Mouse (Mus musculus): ENCODE measurements at regions not wholly inside any gene's neighbourhood (a gene's known extent, or its start where the extent isn't known, plus 50 kb on each side); places are given as distances from the start of the nearest gene placed in this dataset.
A peak's percentile ranks its signal among the peaks of the same experiment; 100 is the strongest.

DNA sequence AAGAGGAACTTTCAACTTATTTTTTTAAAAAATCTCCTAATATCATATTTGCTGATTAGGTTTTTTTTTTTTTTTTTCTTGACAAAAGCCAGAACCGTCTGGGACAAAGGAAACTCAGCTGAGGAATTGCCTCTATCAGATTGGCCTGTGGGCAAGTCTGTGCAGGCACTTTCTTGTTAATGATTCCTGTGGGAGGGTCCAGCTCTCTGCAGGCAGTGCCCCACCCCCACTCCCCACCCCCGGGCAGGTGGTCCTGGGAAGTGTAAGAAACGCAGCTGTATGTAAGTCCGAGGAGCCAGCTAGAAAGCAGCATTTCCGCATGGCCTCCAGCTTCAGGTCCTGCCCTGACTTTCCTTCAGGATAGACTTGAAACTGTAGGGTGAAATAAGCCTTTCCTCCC lies 377.7 kb downstream of the Sox2 start:
- no peak for DNase-seq
- intact Hi-C loops (cut with DNase I): no loop called here

DNA sequence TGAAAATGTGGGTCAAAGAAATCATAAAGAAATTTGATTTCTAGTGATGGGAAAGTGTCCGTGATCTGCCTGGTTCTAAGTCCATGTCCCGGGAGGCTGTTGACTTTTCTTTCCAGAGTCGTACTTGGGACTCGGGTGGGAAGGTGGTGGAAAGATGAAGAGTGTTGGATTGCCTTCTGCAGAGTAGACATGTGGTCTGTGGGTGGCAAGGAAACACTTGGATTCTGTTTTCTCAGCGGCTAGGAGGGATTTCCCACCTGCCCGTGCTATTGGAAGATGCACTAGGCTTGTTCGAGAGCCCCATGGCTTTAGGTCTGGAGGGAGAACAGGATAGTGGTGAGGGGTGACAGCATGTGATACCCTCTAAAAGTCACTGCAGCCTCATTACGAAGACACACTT lies 379.7 kb downstream of the Sox2 start:
- DNase-seq: no peak
- intact Hi-C loops (cut with DNase I): no loop called here

DNA sequence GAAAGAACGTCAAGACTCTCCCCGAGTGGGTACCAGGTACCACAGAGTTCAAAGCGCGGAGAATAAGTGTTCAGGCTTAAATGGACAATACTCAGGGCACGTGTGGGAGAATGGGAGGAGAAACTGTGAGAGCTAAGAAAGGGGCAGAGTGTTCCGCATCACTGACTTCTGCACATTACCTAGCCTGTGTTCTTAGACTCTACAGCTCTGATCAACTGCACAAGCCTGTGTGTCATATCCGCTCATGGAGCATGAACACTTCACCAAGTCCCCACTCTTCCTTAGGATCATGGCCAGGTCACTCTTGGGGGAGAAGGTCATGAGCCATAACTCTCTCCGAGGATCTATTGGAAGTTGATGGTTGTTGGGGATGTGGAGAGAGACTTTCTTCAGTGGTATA lies 383.4 kb downstream of the Sox2 start:
- DNase-seq: no peak
- intact Hi-C loops (cut with DNase I): no loop called here

DNA sequence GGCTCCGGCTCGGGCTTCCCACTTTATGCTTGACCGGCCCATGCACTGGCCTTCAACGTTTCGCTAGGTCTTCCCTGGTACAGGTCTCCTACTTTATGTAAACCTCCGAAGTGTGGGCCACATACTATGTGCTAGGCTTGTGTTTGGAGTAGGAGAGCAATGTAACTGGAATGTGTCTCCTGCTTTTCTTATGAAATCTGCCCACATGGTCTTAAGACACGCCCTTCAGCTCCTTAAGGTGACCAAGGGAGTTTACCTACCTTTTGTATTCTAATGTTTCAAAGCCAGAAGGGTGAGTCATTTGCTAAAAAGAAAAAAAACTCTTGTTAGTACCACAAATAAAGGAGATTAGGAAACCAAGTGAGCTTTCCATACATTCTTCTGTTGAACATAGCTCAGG lies 385.0 kb downstream of the Sox2 start:
- intact Hi-C loops (cut with DNase I): no loop called here
- DNase-seq: no peak

DNA sequence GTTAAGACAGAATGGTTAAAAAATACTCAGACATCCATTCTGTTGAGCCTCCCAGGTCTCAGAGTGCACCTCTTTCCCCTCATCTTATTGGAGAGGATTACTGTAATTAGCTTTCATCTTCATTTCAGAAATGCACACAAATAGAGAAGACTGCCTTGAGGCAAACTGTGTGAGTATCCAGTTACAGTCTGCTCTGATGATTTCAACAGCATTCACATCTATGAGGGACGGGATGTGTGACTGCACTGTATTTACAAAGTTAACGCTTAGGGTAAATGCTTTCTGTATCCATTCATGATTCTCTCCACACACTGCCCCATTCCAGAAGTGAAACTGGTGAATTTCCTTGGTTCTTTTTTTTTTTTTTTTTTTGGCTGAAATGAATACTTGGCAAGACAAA lies 393.5 kb downstream of the Sox2 start:
- intact Hi-C loops (cut with DNase I): no loop called here

DNA sequence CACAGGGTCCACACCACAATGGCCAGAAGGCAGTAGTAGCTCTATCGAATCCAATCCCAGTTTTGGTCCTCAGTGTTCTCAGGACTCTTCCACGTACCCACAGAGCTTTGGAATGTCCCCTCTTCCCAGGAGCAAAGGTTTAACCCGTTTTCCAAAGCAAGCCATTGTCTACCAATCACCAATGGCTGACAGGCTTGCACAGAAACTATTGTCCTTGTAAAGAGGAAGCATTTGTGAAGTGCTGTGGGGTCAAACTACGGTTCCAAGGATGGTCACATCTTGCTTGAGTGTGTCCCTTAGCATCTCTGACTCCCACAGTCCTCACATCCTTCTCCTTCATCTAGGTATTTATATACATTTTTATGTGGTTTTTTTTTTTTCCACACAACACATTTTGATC lies 409.2 kb downstream of the Sox2 start:
- DNase-seq: no peak
- intact Hi-C loops (cut with DNase I): no loop called here

More for the DNA sequence above, 393.5 kb downstream of the Sox2 start:
- no peak for DNase-seq

DNA sequence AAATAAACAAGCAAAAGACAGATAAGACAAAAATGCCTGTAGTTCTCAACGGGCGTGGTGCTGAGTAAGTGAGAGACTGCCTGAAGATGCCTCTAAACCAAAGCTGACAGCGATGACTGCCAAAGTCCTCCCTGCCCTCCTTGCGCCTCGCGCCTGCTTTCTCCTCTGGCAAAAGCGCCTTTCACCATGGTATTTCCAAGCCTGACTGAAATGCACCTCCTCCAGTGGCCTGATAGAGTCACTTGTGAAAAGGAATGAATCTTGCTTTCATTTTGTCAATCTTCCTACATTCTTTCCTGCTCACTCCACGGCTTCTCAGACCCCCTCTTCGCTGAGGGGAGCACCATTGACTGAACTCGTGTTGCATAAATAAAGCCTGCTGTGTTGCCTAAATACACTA lies 409.8 kb downstream of the Sox2 start:
- intact Hi-C loops (cut with DNase I): no loop called here
- peak; percentile 17 for DNase-seq

DNA sequence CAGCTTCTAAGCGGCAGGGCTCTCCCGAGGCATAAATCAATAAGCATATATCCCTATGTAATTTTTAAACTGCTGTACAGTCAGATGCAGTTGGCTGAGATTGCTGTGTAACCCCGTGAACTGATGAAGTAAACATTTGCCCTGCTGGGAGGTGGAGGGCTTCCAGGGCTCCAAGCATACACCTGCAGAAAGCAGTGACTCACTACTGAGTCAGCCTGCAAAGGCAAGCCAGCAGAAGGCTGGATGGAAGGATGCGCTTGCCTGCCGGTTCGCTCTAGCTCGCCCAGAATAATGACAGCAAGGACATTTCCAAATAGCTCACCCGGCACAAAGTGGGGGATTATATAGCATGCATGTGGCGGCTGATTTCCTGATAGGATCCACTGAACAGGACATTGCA lies 416.6 kb downstream of the Sox2 start:
- intact Hi-C loops (cut with DNase I): no loop called here
- peak; percentile 18 for DNase-seq

DNA sequence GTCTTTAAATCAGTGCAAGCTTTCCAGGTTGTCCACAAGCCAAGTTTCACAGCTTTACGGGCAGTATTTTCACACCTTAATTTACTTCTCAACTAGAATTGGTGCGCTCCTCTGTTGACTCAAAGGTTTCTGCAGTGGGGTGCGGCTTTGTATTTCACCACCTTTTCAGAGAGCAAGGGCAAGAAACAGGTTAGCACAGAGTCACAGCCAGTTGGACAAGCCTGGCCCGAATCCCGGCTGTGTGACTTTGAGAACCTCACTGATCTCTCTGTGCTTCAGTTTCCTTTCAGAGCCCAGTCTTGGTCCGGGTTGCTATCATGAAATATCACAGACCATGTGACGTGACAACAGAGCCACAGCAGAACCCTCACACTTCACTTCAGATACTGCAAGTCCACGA lies 418.4 kb downstream of the Sox2 start:
- intact Hi-C loops (cut with DNase I): no loop called here
- DNase-seq: no peak

DNA sequence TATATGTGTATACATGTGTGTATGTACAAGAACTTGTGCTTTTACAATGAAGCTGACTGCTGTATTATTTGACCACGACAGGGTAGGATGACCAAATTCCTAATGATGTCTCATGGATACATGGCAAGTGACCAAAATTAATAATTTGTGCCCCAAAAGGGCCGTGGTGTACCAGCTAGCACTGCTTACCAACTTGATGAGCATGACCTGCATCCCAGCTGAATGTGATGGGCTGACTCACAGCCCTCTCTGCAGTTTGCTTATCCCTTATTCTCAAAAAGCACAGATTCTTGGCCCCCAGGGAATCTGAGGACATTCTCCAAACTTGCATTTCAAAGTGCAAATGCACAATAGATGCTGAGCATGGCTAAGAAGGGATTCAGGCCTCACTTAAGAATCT lies 420.8 kb downstream of the Sox2 start:
- no peak for DNase-seq
- intact Hi-C loops (cut with DNase I): no loop called here

DNA sequence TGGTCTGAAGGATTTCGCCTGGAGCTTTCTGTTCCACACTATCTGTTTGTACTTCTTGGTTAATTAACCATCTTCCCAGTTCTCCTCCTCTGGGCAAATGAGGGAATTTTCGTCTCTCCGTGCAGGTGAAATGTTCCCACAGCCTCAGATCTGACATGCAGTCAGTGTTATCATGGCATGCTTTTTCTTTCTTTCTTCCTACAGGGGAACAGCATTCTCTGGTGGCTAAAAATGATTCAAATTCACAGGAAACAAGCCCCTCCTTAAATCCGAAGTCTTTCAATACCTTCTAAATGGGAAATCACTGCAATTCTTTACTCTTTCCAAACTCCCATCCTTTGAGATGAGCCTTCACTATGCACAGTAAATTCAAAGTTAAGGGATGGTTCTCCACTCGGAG lies 429.7 kb downstream of the Sox2 start:
- DNase-seq: no peak
- intact Hi-C loops (cut with DNase I): no loop called here

DNA sequence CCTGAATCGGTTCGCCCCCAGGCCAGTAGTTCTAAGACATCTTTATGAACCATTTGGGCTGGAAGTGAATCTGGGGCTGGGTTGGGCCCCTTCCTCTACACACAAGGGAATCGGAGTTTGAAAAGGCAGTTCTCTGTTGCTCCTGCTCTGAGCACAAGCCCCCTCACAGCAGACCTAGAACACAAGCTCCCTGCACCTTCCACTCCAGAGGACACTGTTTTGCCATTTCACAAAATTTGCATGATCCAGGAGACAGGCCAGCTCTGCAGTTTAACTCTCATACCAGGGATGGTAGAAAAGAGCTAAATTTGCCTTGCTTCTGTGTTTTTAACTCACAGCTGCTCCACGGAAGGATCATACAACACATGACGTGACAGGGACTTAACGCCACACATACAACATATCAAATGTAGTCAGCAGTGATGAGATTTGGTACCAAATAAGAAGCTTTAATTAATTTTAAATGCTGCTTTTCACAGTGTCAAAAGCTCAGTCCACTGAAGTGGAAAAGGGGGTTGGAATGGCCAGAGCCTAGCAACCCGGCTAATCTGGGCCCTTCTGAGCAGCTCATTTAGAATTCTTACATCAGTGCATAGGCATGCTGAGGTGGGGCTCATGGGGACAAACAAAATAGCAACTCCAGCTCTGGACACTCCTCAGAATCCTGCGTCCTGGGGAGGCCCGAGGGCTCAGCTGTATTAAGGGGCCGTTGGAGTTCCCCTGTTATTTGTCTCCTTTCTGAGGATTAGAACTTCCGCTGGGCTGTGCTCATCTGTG lies 434.1 kb downstream of the Sox2 start:
- intact Hi-C loops (cut with DNase I): no loop called here

DNA sequence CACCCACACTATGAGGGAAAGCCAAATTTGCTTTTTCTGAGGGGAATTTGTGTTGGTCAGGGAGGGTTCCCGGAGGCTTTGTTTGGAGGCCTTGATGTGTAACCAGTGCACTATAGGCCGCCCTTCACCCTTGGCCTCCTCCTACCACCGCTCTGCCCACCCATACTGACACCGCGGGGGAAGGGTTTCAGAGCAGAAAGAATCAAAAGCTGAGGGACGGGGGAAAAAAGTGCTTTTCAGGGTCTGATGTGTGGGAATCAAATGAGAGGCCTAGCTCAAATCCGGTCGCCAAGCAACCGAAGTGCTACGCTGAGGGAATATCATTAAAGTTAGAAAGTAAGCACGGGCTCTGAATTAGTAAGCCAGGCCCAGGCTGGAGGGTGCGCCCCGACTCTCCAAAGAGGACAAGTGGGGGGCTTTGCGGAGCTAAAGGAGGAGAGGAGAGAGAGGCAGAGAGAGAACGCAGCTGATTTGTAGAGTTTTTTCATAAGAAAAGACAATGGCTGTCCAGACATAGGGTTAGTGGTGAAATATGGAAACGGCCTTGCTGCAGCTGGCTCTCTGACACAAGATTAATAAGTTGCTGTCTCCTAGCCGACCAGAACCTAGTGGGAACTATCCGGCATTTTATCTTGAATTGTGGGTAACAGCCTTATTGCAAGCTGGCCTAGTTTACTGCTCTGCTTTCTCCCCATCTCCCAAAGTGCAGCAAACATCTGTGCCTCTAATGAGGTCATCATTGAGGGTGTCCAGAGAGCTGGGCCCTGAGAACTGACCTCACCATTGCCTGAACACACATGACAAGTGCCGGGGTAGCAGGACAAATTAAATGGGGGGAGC lies 438.3 kb downstream of the Sox2 start:
- DNase-seq: peak; percentile 62
- intact Hi-C loops (cut with DNase I): no loop called here

More for the DNA sequence above, 434.1 kb downstream of the Sox2 start:
- peak; percentile 21 for DNase-seq

DNA sequence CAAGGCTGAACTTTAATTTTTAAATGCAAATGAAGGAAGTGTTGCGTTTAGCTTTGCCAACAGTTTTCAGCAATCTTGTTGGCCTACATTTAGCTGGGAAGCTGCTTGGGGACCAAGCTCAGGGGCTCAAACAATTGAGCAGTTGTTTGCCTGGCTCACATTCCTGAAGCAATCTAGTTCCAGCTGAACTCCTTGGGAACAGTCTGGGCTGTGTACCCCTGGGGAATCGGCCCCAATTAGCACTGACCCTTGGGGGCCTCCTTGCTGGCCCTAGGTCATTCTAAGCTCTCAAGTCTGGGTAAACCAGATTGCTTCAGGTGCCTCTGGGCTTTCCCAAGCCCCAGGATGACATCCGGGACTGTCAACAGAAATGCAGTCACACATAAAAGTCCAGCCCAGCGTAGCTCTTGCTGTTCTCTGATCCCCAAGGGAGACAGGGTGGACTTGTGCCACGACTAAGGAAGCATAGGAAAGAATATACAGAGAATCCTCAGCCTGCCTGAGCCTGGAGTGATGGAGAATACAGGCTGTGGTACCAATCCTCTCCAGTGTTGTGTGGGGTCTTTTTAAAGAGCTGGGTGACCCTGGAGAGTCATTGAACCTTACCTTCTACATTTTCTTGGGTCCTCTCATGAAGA lies 440.4 kb downstream of the Sox2 start:
- DNase-seq: peak; percentile 31
- intact Hi-C loops (cut with DNase I): no loop called here

DNA sequence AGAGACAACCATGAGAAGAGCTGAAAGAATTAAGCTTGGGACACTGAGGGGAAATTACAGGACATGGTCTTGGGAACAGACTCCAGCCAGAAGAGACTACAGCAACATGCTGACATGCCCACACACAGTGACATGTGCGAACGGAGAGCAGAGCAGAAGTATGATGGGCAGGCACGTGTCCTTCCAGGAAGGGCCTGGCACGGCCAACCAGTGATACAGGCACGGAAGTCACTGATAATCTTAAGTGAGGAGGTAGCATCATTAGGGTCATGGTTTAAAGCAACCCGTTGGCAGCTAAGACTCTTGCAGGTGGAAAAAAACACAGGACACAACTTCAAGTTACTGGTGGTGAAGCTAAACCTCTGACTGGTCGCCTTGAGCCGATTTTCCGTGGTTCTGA lies 442.8 kb downstream of the Sox2 start:
- no peak for DNase-seq
- intact Hi-C loops (cut with DNase I): no loop called here

DNA sequence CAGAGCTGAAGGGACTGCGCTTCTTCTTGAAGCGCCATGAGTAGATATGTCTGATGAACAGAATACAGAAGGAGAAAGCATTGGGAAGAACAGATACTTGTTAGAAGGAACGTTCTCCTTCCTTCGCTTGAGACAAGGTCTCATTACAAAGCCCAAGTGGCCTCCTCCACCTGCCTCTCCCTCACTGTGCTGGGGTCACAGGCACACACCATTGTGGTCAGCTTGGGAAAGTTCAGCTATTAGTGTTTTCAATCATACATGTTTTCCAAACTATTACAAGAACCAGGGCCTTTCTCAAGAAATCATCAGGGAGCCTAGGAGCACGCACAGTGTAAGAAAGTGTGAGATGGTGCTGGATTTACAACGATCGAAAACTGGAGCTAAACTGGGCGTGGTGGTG lies 445.0 kb downstream of the Sox2 start:
- intact Hi-C loops (cut with DNase I): loop anchor here (5.0 kb wide), 1 partner anchor 433 kb away; no protein-coding TSS in a partner anchor
- DNase-seq: no peak

DNA sequence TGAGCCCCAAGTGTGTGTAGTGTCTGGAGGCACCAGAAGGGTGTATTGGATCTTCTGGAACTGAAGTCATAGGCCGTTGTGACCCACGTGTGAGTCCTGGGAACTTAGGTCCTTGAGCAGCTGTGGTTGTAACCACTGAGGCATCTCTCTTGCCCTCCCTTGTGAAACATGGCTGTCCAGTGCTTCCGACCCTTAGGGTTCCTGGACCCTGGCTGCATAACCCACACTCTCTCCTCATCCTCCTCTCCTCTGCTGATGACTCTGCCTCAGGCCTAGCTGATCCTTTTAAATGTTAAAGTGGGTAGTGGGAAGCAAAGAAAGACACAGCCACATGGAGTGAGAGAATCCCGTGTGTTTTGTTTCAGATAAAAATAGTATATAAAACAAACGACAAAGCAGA lies 446.2 kb downstream of the Sox2 start:
- intact Hi-C loops (cut with DNase I): loop anchor here (5.0 kb wide), 1 partner anchor 434 kb away; no protein-coding TSS in a partner anchor
- no peak for DNase-seq

DNA sequence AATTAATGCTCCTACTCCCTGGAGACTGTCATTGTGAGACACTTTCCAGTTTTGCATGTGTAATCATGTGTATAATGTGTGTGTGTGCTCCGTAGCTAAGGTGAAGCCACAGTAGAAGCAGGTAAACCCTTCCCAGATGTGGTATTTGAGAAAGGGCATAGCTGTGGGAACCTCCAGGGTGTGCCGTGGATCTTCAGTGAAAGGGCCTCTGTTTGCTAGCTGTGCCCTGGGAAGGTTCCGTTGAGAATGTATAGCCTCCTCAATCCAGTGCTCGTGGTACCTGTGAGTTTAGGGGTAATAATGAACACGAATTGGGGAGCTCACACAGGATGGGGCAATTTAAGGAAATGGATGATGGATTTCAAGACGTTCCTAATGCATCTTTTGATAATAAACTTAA lies 447.6 kb downstream of the Sox2 start:
- intact Hi-C loops (cut with DNase I): loop anchor here (5.0 kb wide), 1 partner anchor 435 kb away; no protein-coding TSS in a partner anchor
- DNase-seq: no peak

DNA sequence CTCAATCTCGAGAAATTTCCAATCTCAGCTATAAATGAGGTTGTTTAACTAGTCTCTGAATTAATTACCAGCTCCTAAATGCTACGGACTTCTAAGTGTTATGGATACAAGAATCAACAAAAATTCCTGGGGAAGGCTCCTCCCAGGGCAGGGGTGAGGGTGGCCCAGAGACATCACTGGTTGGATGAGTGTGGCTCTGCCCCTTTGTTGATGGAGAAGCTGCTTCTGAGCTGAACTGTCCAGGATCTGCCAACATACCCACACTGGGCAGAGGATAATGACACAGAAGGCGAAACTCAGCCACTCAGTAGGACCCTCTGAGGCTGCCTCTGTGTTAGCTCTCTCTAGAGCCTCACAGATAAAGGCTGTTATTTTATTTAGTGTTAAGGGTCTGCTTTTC lies 449.0 kb downstream of the Sox2 start:
- intact Hi-C loops (cut with DNase I): loop anchor here (5.0 kb wide), 1 partner anchor 437 kb away; no protein-coding TSS in a partner anchor

DNA sequence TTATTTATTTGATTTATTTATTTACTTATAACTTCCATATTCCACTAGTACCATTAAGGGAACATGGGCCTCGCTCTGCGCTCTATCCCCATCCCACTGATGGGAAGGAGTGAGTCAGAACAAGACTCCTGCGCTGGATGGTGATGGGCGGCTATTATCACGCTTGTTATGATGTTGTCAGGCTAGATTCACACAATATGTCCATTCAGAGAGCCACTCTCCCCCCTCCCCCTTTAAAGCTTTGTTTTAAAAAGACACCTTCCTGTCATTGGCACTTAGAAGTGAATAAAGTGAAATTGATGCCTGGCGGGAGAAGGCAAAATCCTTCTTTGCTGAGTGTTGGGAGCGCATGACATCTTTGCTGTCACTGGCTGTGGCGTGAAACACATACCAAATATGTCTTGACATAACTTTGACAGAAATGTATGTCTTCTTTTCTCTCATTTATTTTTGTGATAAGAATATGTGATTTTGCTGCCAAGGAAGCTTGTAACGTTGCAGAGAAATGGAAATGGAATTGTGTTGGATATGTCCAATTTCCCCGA lies 449.7 kb downstream of the Sox2 start:
- intact Hi-C loops (cut with DNase I): loop anchor here (5.0 to 10.0 kb wide), 2 partner anchors 385 to 438 kb away; no protein-coding TSS in a partner anchor
- no peak for DNase-seq

More for the DNA sequence above, 449.0 kb downstream of the Sox2 start:
- no peak for DNase-seq

DNA sequence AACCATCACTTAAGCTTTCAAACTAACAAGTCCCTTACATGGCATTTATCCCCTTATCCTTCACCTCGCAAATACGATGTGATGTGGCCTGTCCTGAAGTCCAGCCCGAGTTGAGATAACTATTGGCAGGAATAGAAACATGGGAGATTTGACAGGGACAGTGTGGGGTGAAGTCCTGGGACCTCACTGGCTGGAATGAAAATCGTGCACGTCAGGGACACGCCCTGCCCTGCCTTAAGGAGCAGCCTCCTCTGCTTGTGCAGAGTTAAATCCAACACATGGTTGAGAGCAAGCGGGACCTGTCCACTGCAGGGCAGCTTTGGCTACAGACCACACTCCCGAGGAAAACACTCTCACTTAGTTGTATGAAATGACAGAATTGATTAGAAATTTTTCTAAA lies 451.1 kb downstream of the Sox2 start:
- no peak for DNase-seq
- intact Hi-C loops (cut with DNase I): loop anchor here (10.0 kb wide), 1 partner anchor 384 kb away; no protein-coding TSS in a partner anchor

Data from left cerebral cortex, postnatal 4 days (tissue).